Mouse (Mus musculus) heart, adult 2 months (tissue): Measurements from ENCODE around the gene Pcgf1. TPM values are rescaled to one million over a fixed set of nuclear protein-coding genes. Genes with fewer than 3 reads are reported as not detected.

ENCODE experiments used
- DNase-seq, 2 experiments: peaks; one replicate each; pipeline ENCODE4 v3.0.0; 2021
- H3K27ac ChIP-seq: fragments of 200-600 bp; 2 replicates; pipeline ENCODE4 v1.8.1; 2022
- H3K27me3 ChIP-seq: fragments of 200-500 bp; 2 replicates; pipeline ENCODE4 v1.6.1; 2012; ENCODE audit warnings: mild to moderate bottlenecking, low read length, inconsistent platforms, mixed read lengths; ENCODE audit not compliant: control insufficient read depth, insufficient read depth
- H3K36me3 ChIP-seq: fragments of 200-500 bp; 2 replicates; pipeline ENCODE4 v1.6.1; 2012; ENCODE audit warnings: low read length, inconsistent platforms; ENCODE audit not compliant: control insufficient read depth, insufficient read depth
- H3K4me1 ChIP-seq: fragments of 200-500 bp; 2 replicates; pipeline ENCODE4 v1.6.1; 2011; ENCODE audit warnings: low read length; ENCODE audit not compliant: control insufficient read depth, insufficient read depth
- H3K4me3 ChIP-seq: fragments of 200-600 bp; 2 replicates; pipeline ENCODE4 v1.8.1; 2022
- H3K79me2 ChIP-seq: fragments of 200-500 bp; replicated peaks from 2 replicates; pipeline ENCODE4 v1.6.1; 2012; ENCODE audit warnings: mild to moderate bottlenecking, inconsistent platforms, low read length, moderate library complexity, mixed read lengths; ENCODE audit not compliant: control insufficient read depth, insufficient read depth
- H3K9ac ChIP-seq: fragments of 200-500 bp; 2 replicates; pipeline ENCODE4 v1.6.1; 2012; ENCODE audit warnings: low read depth, mild to moderate bottlenecking, control low read depth, inconsistent platforms, low read length, mixed read lengths
- CTCF ChIP-seq: fragments of 200-600 bp; IDR thresholded peaks from 2 replicates; pipeline ENCODE4 v1.8.1; 2022; ENCODE audit warnings: antibody characterized with exemption, mild to moderate bottlenecking, moderate library complexity
- EP300 ChIP-seq: fragments of 200-500 bp; IDR thresholded peaks from 2 replicates; pipeline ENCODE4 v1.6.1; 2011; ENCODE audit warnings: low read depth, low read length, control low read depth; ENCODE audit not compliant: insufficient read depth
- POLR2A ChIP-seq: fragments of 200-500 bp; IDR thresholded peaks from 2 replicates; pipeline ENCODE4 v1.6.1; 2011; ENCODE audit warnings: mild to moderate bottlenecking, low read depth, low read length, control low read depth; ENCODE audit not compliant: insufficient read depth
- WGBS: fragments of 180-500 bp; shearing (Covaris S2); methylation state at CpG from one replicate; pipeline ENCODE4 v1.1.7; 2018; 5-methylcytosine and 5-hydroxymethylcytosine counted together
- intact Hi-C: fragments of 180-260 bp; cut with DNase I; formaldehyde crosslinking; loops from one replicate; pipeline ENCODE4 v1.15.1; 2025
- polyA plus RNA-seq: library from polyadenylated mRNA; depleted of rRNA; stranded (reverse); fragments of >200 nt; gene quantifications from 2 replicates; pipeline ENCODE4 v1.2.3, GENCODE M21; 2012
- total RNA-seq, 2 experiments: library from RNA; stranded (reverse); gene quantifications; 2 replicates each; pipeline ENCODE4 v1.2.3; 2021

The Pcgf1 gene
- total and polyA plus RNA-seq, 3 experiments: 7.7 to 11.5 (median 8.0) TPM

DNA sequence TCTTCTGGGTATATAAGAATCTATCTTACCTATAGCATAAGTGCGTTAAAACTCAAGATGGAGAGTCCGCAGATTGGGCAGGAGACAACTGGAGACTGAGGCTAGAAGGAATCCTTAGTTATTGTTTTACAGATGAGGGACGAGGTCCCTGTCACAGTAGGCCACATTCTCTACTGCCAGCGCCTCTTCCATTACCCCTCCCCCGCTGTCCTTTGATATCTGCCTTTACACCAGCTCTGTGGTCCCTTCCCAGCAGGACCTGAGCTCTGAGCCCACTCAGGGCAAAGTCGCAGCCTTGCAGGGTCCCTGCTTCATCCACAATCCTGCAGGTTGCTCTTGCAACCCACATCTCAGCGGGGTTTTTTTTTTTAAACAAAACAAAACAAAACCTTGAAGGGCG lies 9.4 kb upstream of the Pcgf1 start:
- intact Hi-C loops: no loop called here
- Histone ChIP-seq H3K36me3 (no peaks in the 10 kb centered on the region), H3K4me3 (no peak overlapping the region), H3K27me3 (peaks cover 45% of the 10 kb centered on the region), H3K27ac (no peak overlapping the region), H3K4me1 (no peaks in the 10 kb centered on the region), H3K79me2 (no peaks in the 10 kb centered on the region), H3K9ac (no peak overlapping the region)
- DNase-seq: no peak
- WGBS: 27% methylated on average over 8 of the region's 8 CpGs
- TF ChIP-seq EP300 (no peak), POLR2A (no peak), CTCF (no peak)

DNA sequence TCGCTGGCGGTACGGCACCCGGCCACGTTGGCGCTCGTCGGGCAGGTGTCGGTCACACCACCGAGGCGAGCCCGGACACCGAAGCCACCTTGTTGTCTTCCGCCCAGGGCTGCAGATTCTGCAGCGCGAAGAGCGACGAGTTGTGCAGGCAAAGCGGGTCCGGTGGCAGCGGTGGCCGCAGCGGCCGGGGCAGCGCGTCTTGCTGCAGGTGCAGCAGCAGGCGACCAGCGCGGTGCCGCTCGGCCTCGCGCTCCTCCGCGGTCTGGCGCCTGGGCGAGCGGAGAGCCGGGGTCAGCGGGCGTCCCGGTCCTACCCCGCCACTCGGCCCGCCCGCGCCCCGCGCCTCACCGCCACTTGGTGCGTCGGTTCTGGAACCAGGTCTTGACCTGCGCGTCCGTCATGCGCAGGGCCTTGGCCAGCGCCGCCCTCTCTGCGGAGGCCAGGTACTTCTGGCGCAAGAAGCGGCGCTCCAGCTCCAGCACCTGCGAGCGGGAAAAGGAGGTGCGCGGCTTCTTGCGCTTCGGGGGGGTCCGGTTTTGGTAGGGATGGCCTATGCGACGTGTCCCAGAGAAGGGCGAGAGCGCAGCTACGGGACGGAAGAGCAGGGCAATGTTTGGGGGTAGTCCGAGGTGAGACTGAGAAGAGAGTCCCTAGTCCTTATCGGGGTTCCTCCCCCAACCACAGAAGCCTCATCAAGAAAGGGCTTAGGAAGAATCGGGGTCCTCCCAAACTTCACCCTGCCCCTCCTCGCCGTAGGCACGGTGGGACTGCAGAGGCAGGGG lies 8.8 kb upstream of the Pcgf1 start:
- no peak overlapping the region for H3K27ac ChIP-seq
- TF ChIP-seq EP300: no peak
- no peak for TF ChIP-seq POLR2A
- TF ChIP-seq CTCF: no peak
- no peaks in the 10 kb centered on the region for H3K36me3 ChIP-seq
- no peaks in the 10 kb centered on the region for H3K4me1 ChIP-seq
- DNase-seq: no peak
- intact Hi-C loops: no loop called here
- peak overlapping the region; percentile 36; the same call in 1 of the 2 replicates for H3K9ac ChIP-seq
- no peaks in the 10 kb centered on the region for H3K79me2 ChIP-seq
- H3K27me3 ChIP-seq: peaks cover 45% of the 10 kb centered on the region
- peak overlapping the region; percentile 14; the same call in 1 of the 2 replicates for H3K4me3 ChIP-seq
- WGBS: 3% methylated on average over 80 of the region's 81 CpGs

DNA sequence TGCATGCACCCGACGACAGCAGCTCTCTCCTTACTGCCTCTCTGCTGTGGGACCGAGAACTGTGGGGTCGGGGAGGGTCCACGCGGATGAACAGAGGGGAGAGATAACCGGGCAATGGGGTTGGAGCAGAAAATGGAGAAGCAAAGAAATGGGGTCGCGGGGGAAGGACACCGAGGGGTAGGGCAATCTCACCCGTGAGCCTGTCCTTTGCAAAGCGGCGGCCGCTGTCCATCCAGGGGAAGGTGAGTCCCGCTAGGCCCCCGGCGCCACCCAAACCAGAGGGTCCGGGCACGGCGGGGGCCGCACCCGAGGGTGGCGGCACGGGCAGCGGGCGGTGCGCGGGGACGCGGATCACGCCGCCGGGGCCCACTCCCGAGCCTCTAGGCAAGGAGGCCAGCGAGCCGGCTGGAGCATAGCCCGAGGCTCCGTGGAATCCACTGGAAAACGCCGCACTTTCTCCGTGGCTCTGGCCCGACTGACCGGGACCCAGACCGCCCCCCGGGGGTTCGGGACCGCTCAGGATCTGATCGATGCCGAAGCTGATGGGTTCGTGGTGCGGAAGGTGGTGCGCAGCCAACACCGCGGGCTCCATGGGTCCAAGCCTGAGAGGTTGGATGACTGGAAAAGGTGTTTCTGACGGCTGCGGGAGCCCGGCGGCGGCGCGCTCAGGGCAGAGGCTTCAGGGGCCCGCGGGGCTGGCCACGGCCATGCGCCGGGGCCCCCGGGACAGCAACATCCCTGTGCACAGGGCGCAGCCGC lies 8.0 kb upstream of the Pcgf1 start:
- H3K79me2 ChIP-seq: no peaks in the 10 kb centered on the region
- no peak overlapping the region for H3K9ac ChIP-seq
- TF ChIP-seq CTCF (no peak), EP300 (no peak), POLR2A (no peak)
- H3K36me3 ChIP-seq: no peaks in the 10 kb centered on the region
- peaks cover 42% of the 10 kb centered on the region for H3K27me3 ChIP-seq
- H3K4me3 ChIP-seq: no peak overlapping the region
- DNase-seq: peak in 1 of 2 experiments; percentile 44
- WGBS: 2% methylated on average over 69 of the region's 69 CpGs
- no peaks in the 10 kb centered on the region for H3K4me1 ChIP-seq
- intact Hi-C loops: no loop called here
- H3K27ac ChIP-seq: no peak overlapping the region

DNA sequence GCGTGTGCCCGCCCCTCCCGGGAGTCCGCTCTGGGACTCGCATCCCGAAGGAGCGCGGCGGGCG lies 7.6 kb upstream of the Pcgf1 start, which contains the start of gene Tlx2:
Tlx2 (minus strand) TSS at position 47 of the 64 bp plus-strand sequence.
- H3K9ac ChIP-seq: no peak within 1 kb of the TSS
- no peak for DNase-seq
- H3K36me3 ChIP-seq: no peaks in the 10 kb centered on the region
- intact Hi-C loops: no loop called here
- H3K4me1 ChIP-seq: no peaks in the 10 kb centered on the region
- no peak for TF ChIP-seq EP300
- TF ChIP-seq CTCF: no peak
- no peak for TF ChIP-seq POLR2A
- H3K27me3 ChIP-seq: peaks cover 40% of the 10 kb centered on the region
- no peaks in the 10 kb centered on the region for H3K79me2 ChIP-seq
- no peak within 1 kb of the TSS for H3K4me3 ChIP-seq
- WGBS: 0% methylated on average over 3 of the region's 10 CpGs
- no peak within 1 kb of the TSS for H3K27ac ChIP-seq

DNA sequence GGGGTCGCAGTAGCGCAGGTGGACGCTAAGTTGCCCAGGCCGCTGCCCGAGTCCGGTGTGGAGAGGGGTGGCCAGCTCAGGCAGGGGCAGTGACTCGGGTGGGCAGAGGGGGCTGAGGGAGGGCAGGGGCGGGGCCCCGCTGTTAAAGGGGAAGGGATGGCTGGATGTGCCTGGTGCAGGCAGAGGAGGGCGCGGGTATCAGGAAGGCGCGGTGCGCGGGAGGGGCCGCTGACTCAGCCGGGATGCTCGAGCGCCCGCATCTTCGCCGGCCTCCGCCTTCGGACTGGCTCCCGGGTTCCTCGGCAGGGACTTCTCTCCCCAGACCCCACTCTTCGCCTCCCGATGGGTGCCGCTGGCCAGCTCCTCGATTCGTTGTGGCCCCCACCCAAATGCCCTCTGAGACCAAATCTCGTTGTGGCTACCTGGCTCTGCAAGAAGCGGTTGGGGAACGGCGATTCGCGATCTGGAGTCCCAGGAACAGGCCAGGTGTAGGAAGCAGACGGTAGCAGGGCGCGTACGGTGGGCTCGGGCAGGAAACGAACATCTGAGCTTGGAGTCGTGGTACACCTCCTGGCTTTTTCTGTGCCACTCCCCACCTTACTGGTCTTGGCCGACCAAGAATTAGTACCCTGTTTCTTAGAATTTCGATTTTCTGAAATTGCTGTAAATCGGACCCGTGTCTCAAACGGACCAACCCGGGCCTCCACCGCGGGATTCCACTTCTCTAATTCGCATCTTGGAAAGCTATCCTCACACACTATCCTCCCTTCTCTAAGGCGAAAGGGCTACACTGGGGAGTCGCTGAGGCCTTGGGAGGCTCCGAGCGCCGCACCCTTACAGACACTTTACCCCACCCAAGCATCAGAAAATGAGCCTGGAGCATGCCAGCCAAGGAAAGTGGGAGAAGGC lies 7.1 kb upstream of the Pcgf1 start:
- Histone ChIP-seq H3K4me3 (no peak overlapping the region), H3K27me3 (peaks cover 40% of the 10 kb centered on the region), H3K36me3 (no peaks in the 10 kb centered on the region), H3K27ac (no peak overlapping the region), H3K9ac (no peak overlapping the region), H3K4me1 (no peaks in the 10 kb centered on the region), H3K79me2 (no peaks in the 10 kb centered on the region)
- WGBS: 2% methylated on average over 56 of the region's 58 CpGs
- TF ChIP-seq CTCF: no peak
- no peak for TF ChIP-seq POLR2A
- TF ChIP-seq EP300: no peak
- peak; percentile 45 to 67 for DNase-seq
- intact Hi-C loops: no loop called here
